Mouse (Mus musculus) thymus, adult 18-20 months (tissue): ENCODE measurements at regions not wholly inside any gene's neighbourhood (a gene's known extent, or its start where the extent isn't known, plus 50 kb on each side); places are given as distances from the start of the nearest gene placed in this dataset.
A peak's percentile ranks its signal among the peaks of the same experiment; 100 is the strongest.

ENCODE experiments used
- DNase-seq, 2 experiments: peaks; one replicate each; pipeline ENCODE4 v3.0.0; 2022; ENCODE audit warnings: mixed read lengths in 2 of 2

DNA sequence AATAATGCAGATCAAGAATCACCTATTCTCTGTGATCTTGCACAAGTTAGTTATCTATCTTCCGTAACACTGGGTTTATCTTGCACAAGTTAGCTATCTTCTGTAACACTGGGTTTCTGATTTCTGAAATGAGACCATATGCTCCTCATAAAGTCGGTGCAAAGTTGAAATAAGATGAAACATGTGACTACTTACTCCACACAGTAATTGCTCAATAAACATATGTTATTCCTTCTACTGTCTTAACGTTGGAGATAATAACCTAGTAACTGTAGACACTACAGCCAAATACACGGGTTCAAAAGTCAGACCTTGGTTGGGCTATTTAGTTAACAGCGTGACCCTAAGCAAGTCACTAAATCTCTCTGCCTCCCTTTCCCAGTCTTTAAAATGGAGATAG is 65.8 kb upstream of the Atp11b start:
- no peak for DNase-seq

DNA sequence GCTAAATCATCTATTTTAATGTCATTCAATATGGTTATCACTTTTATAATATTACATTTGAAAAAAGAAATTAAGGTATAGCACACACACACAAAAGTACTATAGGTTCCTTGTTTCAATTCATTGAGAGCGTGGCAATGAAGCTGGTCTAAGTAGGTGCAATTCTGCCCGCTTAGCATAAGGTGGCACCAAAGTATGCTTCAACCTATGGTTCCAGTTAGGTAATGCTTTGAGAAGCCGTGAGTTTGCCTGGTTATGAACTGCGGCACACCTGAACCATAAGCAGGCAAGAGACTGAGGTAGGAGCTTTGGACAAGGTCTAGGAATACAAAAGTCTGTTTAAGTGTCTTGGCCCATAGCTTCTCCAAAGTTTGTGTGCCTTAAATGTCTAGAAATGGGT is 65.1 kb upstream of the Atp11b start:
- peak; percentile 7 to 19 for DNase-seq

DNA sequence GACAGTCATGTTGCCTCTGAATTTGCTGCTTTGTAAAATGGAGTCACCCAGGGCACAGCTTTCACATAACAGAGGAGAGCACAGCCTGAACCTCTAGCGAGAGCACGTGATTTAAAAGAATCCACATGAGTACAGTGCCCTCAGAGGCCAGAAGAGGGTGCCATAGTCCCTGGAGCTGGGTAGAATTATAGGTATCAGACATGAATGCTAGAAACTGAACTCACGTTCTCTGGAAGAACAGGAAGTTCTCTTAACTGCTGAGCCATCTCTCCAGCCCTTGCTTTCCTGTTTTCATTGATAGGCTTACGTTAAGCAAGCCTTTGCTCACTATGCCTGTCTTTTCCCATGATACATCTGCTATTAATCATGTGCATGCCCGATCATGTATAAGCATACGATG is 60.9 kb upstream of the Atp11b start:
- DNase-seq = peak; percentile 70 to 82

DNA sequence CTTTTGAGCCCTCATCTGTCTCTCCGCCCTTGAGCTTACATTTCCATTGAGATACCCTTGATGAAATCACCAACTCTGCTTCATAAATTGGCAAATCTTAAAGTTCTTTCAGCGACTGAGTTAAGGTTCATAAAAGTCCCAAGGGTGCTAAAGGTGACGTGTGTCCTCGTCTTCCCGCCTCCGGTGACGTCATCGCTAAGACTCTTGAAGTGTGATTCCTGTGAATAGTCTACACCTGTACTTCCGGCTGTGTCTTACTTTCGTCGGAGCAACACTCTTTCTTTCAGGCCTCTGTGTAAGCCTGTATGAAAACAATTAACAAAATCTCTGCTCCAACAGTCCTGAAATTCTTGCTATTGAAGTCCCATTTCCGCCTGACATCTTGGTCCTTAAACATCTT is 60.4 kb upstream of the Atp11b start:
- no peak for DNase-seq

DNA sequence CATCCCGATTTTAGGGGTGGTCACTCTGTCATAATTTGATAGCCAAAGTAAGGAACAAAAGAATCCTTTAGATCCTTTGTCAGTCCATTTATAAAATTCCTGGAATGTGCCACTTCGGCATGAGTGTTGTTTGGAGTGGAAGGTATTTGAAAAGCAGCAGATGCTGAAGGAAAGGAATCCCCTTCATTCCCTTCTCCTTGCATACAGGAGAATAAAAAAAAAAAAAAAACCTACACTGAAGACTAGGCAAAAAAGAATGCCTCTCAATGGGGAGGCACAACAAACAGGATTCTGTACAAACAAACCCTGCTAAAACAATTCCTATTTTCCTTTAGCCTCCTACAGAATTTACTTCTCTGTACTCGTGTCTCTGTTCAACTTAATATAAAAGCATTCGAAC is 59.7 kb upstream of the Atp11b start:
- no peak for DNase-seq

DNA sequence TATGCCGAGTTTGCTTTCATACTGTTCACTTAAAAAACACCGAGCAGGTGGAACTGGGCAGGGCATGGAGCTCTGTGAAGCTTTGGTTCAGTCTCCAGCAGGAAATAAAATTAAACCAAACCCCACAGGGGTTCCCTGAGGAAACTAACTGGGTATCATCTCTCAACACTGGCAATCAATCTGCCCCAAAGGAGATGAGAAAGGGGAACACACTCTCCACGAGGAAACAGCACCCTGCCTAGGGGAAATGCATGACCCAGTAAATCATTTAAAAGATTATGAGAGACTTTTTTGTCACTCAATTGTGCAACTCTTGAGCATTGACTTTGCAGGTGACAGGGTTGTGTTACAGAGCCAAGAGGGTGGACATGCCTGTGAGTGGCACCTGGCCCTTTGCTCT is 58.0 kb upstream of the Atp11b start:
- no peak for DNase-seq

DNA sequence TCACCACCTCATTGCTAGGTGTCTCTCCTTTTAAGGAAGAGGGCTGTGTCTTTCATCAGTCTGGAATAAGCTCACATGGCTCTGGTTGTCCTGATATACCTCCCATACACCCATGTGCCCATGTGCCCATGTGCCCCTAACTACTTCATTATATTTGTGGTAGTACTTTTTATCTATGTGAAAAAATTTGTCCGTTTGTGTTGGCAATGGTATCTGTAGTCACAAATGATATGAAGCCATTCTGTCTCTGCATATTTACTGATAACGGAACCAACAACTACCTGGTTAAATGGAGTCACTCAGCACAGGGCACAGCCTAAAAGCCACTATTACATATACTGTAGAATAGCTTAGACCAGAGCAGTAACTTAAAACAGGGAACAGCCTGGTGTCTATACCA is 54.6 kb upstream of the Atp11b start:
- no peak for DNase-seq

DNA sequence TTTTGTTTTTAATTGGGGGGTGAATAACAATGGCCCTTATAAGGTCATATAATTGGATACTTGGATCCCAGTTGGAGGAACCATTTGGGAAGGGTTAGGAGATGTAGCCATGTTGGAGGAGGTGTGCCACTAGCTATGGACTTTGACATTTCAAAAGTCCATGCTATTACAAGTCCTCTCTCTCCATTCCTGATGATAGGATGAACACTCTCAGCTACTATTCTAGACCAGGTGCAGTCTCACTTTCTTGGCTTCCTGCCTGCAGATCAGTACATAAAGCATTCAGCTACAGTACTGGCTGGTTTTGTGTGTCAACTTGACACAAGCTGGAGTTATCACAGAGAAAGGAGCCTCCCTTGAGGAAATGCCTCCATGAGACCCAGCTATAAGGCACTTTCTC is 53.9 kb upstream of the Atp11b start:
- DNase-seq = no peak

DNA sequence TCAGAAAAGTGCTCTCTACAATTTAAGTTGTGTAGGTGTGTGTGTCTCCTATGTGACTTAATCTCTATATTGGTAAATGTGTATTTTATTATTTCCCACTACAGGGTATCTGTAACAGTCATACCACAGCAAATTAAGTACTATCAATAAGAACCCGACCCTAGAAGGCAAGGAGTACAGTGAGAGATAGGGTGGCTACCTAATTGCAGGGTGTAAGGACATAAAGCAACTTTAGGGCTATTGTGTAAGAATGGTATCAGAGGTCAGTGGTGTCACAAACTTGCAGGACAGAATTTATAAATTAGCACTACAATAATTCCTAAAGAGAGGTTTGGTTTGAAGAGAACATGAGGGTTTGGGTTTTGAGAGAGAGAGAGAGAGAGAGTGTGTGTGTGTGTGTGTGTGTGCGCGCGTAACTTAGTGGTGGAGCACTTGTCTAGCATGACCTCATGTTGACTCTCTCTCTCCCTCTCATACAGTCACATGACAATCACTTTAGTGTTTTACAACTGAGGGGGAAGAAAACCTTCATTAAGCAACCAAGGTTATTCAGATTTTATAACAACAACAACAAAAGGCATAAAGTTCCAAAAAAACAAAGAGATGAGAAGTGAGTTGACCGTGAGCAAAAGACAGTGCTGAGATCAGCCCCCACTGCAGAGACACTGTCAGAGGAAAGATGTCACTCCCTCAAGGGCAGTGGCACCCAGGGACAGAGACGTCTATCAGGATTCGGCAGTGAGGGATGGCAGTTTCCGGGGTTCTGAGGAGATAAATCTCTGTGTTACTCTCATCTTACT is 50.2 kb upstream of the Atp11b start:
- no peak for DNase-seq
